Mouse (Mus musculus) liver, embryonic 11.5 days (tissue): Measurements from ENCODE around the gene Cisd3. TPM values are rescaled to one million over a fixed set of nuclear protein-coding genes. Genes with fewer than 3 reads are reported as not detected.

ENCODE experiments used
- ATAC-seq: fragments of 200-750 bp; cut with Nextera tagmentation; replicated peaks from 2 replicates; pipeline ENCODE4 v1.8.0; 2017; ENCODE audit warnings: moderate number of reproducible peaks, mild to moderate bottlenecking, moderate TSS enrichment, moderate library complexity; ENCODE audit not compliant: low FRiP score
- DNase-seq: peaks from one replicate; pipeline ENCODE4 v3.0.0-alpha.2; 2017; ENCODE audit warnings: low spot score
- H3K27ac ChIP-seq: fragments of 300-500 bp; sonication (generic); 2 replicates; pipeline ENCODE4 v1.5.1; 2014; ENCODE audit warnings: mild to moderate bottlenecking, low read depth, low read length, control low read depth
- H3K27me3 ChIP-seq: fragments of 300-500 bp; sonication (generic); replicated peaks from 2 replicates; pipeline ENCODE4 v1.6.1; 2014; ENCODE audit warnings: low read length, mixed read lengths; ENCODE audit not compliant: control insufficient read depth, insufficient read depth
- H3K36me3 ChIP-seq: fragments of 300-500 bp; sonication (generic); 2 replicates; pipeline ENCODE4 v1.6.1; 2014; ENCODE audit warnings: mild to moderate bottlenecking, low read length, moderate library complexity, mixed read lengths; ENCODE audit not compliant: control insufficient read depth, insufficient read depth
- H3K4me1 ChIP-seq: fragments of 300-500 bp; sonication (generic); replicated peaks from 2 replicates; pipeline ENCODE4 v1.6.1; 2014; ENCODE audit warnings: low read length, mixed read lengths; ENCODE audit not compliant: control insufficient read depth, insufficient read depth
- H3K4me2 ChIP-seq: fragments of 300-500 bp; sonication (generic); 2 replicates; pipeline ENCODE4 v1.6.1; 2014; ENCODE audit warnings: mild to moderate bottlenecking, control low read depth, moderate library complexity
- H3K4me3 ChIP-seq: fragments of 300-500 bp; sonication (generic); 2 replicates; pipeline ENCODE4 v1.5.1; 2014; ENCODE audit warnings: low read depth, low read length, control low read depth
- H3K9ac ChIP-seq: fragments of 300-500 bp; sonication (generic); 2 replicates; pipeline ENCODE4 v1.6.1; 2014; ENCODE audit warnings: low read depth, low read length, control low read depth
- H3K9me3 ChIP-seq: fragments of 300-500 bp; sonication (generic); 2 replicates; pipeline ENCODE4 v1.6.1; 2016; ENCODE audit warnings: low read length, inconsistent platforms, mixed read lengths; ENCODE audit not compliant: control insufficient read depth
- WGBS: fragments of 180-500 bp; shearing (Covaris S2); extraction: QIAGEN DNeasy Blood & Tissue Kit; methylation state at CpG from one replicate; pipeline ENCODE4 v1.1.7; 2014; 5-methylcytosine and 5-hydroxymethylcytosine counted together
- polyA plus RNA-seq: library from polyadenylated mRNA; unstranded; fragments of >200 nt; fragmentation: Nextera tagmentation; extraction: Ambion mirVana; gene quantifications from 2 replicates; pipeline ENCODE4 v1.2.1, GENCODE M21; 2014

Gene Cisd3
- polyA plus RNA-seq, 1 experiment from 2014 or later, result 21.9 TPM

- DNase-seq (no peak), ATAC-seq (no peak)
- no peak overlapping the region for H3K27ac ChIP-seq
- H3K4me1 ChIP-seq, result no peaks in the 10 kb centered on the region
- WGBS, result 78% methylated on average over 15 of the region's 15 CpGs
- peaks cover 21% of the 10 kb centered on the region; the same call in 1 of the 2 replicates for H3K36me3 ChIP-seq
- no peak overlapping the region for H3K4me3 ChIP-seq
- H3K9me3 ChIP-seq, result no peaks in the 10 kb centered on the region
- no peak overlapping the region for H3K9ac ChIP-seq
- H3K27me3 ChIP-seq, result no peaks in the 10 kb centered on the region; the same call in 1 of the 2 replicates
- H3K4me2 ChIP-seq, result no peak overlapping the region
Observed at GRCm38 (mm10) chr11:97677381-97677780, 8.2 kb upstream of the Cisd3 start.

- WGBS, result 66% methylated on average over 8 of the region's 8 CpGs
- H3K4me2 ChIP-seq, result no peak overlapping the region
Observed at GRCm38 (mm10) chr11:97677842-97678241, 7.8 kb upstream of the Cisd3 start.

GRCm38 (mm10) chr11:97678301-97678700, 7.3 kb upstream of the Cisd3 start:
- no peaks in the 10 kb centered on the region for H3K9me3 ChIP-seq
- H3K27ac ChIP-seq, result no peak overlapping the region
- ATAC-seq, result no peak
- no peak for DNase-seq
- peaks cover 21% of the 10 kb centered on the region; the same call in 1 of the 2 replicates for H3K36me3 ChIP-seq
- H3K27me3 ChIP-seq, result no peaks in the 10 kb centered on the region; the same call in 1 of the 2 replicates
- WGBS, result 91% methylated on average over 15 of the region's 15 CpGs
- H3K4me3 ChIP-seq, result no peak overlapping the region
- H3K9ac ChIP-seq, result no peak overlapping the region
- no peak overlapping the region for H3K4me2 ChIP-seq
- no peaks in the 10 kb centered on the region for H3K4me1 ChIP-seq

More at GRCm38 (mm10) chr11:97677842-97678241, 7.8 kb upstream of the Cisd3 start:
- DNase-seq (no peak), ATAC-seq (no peak)
- Histone ChIP-seq H3K27ac (no peak overlapping the region), H3K9me3 (no peaks in the 10 kb centered on the region), H3K36me3 (peaks cover 21% of the 10 kb centered on the region; the same call in 1 of the 2 replicates), H3K27me3 (no peaks in the 10 kb centered on the region; the same call in 1 of the 2 replicates), H3K4me3 (no peak overlapping the region), H3K4me1 (no peaks in the 10 kb centered on the region), H3K9ac (no peak overlapping the region)

GRCm38 (mm10) chr11:97680430-97680829, 5.2 kb upstream of the Cisd3 start:
- Histone ChIP-seq H3K4me1 (no peaks in the 10 kb centered on the region), H3K27me3 (no peaks in the 10 kb centered on the region), H3K27ac (no peak overlapping the region), H3K9me3 (no peaks in the 10 kb centered on the region), H3K4me2 (no peak overlapping the region), H3K36me3 (peaks cover 15% of the 10 kb centered on the region; the same call in 1 of the 2 replicates), H3K4me3 (no peak overlapping the region), H3K9ac (no peak overlapping the region)
- DNase-seq (no peak), ATAC-seq (no peak)
- WGBS, result 89% methylated on average over 12 of the region's 12 CpGs

GRCm38 (mm10) chr11:97682504-97683055, 3.0 kb upstream of the Cisd3 start:
- no peak overlapping the region for H3K27ac ChIP-seq
- no peak overlapping the region for H3K4me2 ChIP-seq
- ATAC-seq (no peak), DNase-seq (no peak)
- no peaks in the 10 kb centered on the region for H3K9me3 ChIP-seq
- no peak overlapping the region for H3K9ac ChIP-seq
- no peak overlapping the region for H3K4me3 ChIP-seq
- WGBS, result 78% methylated on average over 6 of the region's 6 CpGs
- H3K4me1 ChIP-seq, result peaks cover 11% of the 10 kb centered on the region; the same call in 1 of the 2 replicates
- H3K36me3 ChIP-seq, result peaks cover 7% of the 10 kb centered on the region; the same call in 1 of the 2 replicates
- H3K27me3 ChIP-seq, result no peaks in the 10 kb centered on the region

- 73% methylated on average over 6 of the region's 6 CpGs for WGBS
- no peaks in the 10 kb centered on the region for H3K27me3 ChIP-seq
- no peak for DNase-seq
- no peaks in the 10 kb centered on the region for H3K9me3 ChIP-seq
- no peak overlapping the region for H3K9ac ChIP-seq
- H3K27ac ChIP-seq, result no peak overlapping the region
- peaks cover 11% of the 10 kb centered on the region; the same call in 1 of the 2 replicates for H3K4me1 ChIP-seq
- no peak for ATAC-seq
- H3K4me3 ChIP-seq, result no peak overlapping the region
- peaks cover 3% of the 10 kb centered on the region; the same call in 1 of the 2 replicates for H3K36me3 ChIP-seq
- H3K4me2 ChIP-seq, result no peak overlapping the region
Observed at GRCm38 (mm10) chr11:97684063-97684680, 1.5 kb upstream of the Cisd3 start.

GRCm38 (mm10) chr11:97684766-97685165, 860 bp upstream of the Cisd3 start:
- no peak overlapping the region for H3K4me2 ChIP-seq
- H3K27ac ChIP-seq, result no peak overlapping the region
- peaks cover 11% of the 10 kb centered on the region; the same call in 1 of the 2 replicates for H3K4me1 ChIP-seq
- no peak for DNase-seq
- H3K9me3 ChIP-seq, result no peaks in the 10 kb centered on the region
- 57% methylated on average over 7 of the region's 7 CpGs for WGBS
- no peaks in the 10 kb centered on the region for H3K27me3 ChIP-seq
- H3K4me3 ChIP-seq, result no peak overlapping the region; the same call in 1 of the 2 replicates
- H3K36me3 ChIP-seq, result 0 out of 2 replicates have a peak, but pooled peaks cover 2% of the 10 kb centered on the region
- no peak overlapping the region for H3K9ac ChIP-seq
- no peak for ATAC-seq

- Histone ChIP-seq H3K9me3 (no peaks in the 10 kb centered on the region), H3K36me3 (peaks cover 10% of the 10 kb centered on the region), H3K4me2 (peak overlapping the region; percentile 67), H3K27ac (no peak overlapping the region), H3K9ac (peak overlapping the region; percentile 53; the same call in 1 of the 2 replicates), H3K4me1 (peaks cover 11% of the 10 kb centered on the region; the same call in 1 of the 2 replicates), H3K4me3 (peak overlapping the region; percentile 32), H3K27me3 (no peaks in the 10 kb centered on the region)
- no peak for DNase-seq
- no peak for ATAC-seq
- WGBS, result 69% methylated on average over 11 of the region's 11 CpGs
Observed at GRCm38 (mm10) chr11:97686322-97686908, 789 bp downstream of the Cisd3 start.
